Mouse (Mus musculus) kidney, embryonic 16.5 days (tissue): ENCODE results near the gene Btbd9. TPM values are rescaled to one million over a fixed set of nuclear protein-coding genes. Genes with fewer than 3 reads are reported as not detected.

Experiments
- ATAC-seq: fragments of 200-750 bp; cut with Nextera tagmentation; 2 replicates; pipeline ENCODE4 v1.8.0; 2017; ENCODE audit warnings: moderate TSS enrichment; ENCODE audit not compliant: low FRiP score, low TSS enrichment
- H3K27ac ChIP-seq: fragments of 300-500 bp; sonication (generic); 2 replicates; pipeline ENCODE4 v1.5.1; 2014; ENCODE audit warnings: low read length
- H3K27me3 ChIP-seq: fragments of 300-500 bp; sonication (generic); 2 replicates; pipeline ENCODE4 v1.6.1; 2014; ENCODE audit warnings: low read length, control low read depth, mixed read lengths; ENCODE audit not compliant: insufficient read depth
- H3K36me3 ChIP-seq: fragments of 300-500 bp; sonication (generic); 2 replicates; pipeline ENCODE4 v1.6.1; 2014; ENCODE audit warnings: low read length, control low read depth, mixed read lengths; ENCODE audit not compliant: insufficient read depth
- H3K4me1 ChIP-seq: fragments of 300-500 bp; sonication (generic); 2 replicates; pipeline ENCODE4 v1.6.1; 2014; ENCODE audit warnings: low read length, control low read depth, mixed read lengths; ENCODE audit not compliant: insufficient read depth
- H3K4me2 ChIP-seq: fragments of 300-500 bp; sonication (generic); replicated peaks from 2 replicates; pipeline ENCODE4 v1.6.1; 2014; ENCODE audit warnings: low read depth, low read length
- H3K4me3 ChIP-seq: fragments of 300-500 bp; sonication (generic); 2 replicates; pipeline ENCODE4 v1.5.1; 2014; ENCODE audit warnings: mild to moderate bottlenecking, low read length
- H3K9ac ChIP-seq: fragments of 300-500 bp; sonication (generic); replicated peaks from 2 replicates; pipeline ENCODE4 v1.6.1; 2014; ENCODE audit warnings: low read length
- H3K9me3 ChIP-seq: fragments of 300-500 bp; sonication (generic); 2 replicates; pipeline ENCODE4 v1.6.1; 2016; ENCODE audit warnings: low read length, control low read depth
- WGBS: fragments of 180-500 bp; shearing (Covaris S2); extraction: QIAGEN DNeasy Blood & Tissue Kit; methylation state at CpG from one replicate; pipeline ENCODE4 v1.1.7; 2014; 5-methylcytosine and 5-hydroxymethylcytosine counted together
- polyA plus RNA-seq: library from polyadenylated mRNA; unstranded; fragments of >200 nt; fragmentation: Nextera tagmentation; extraction: Ambion mirVana; gene quantifications from 2 replicates; pipeline ENCODE4 v1.2.1, GENCODE M21; 2015

Gene Btbd9
- polyA plus RNA-seq, 1 experiment from 2014 or later: 58.3 TPM

- no peak overlapping the region for H3K9ac ChIP-seq
- WGBS: 90% methylated on average over 6 of the region's 6 CpGs
- no peak overlapping the region for H3K27ac ChIP-seq
- H3K4me3 ChIP-seq: no peak overlapping the region
- no peaks in the 10 kb centered on the region for H3K27me3 ChIP-seq
- no peaks in the 10 kb centered on the region for H3K36me3 ChIP-seq
- H3K9me3 ChIP-seq: no peaks in the 10 kb centered on the region
- H3K4me1 ChIP-seq: no peaks in the 10 kb centered on the region
- no peak for ATAC-seq
- no peak overlapping the region for H3K4me2 ChIP-seq
These were observed 82.8 kb downstream of the Btbd9 start for GRCm38 (mm10) chr17:30493481-30493880.

DNA sequence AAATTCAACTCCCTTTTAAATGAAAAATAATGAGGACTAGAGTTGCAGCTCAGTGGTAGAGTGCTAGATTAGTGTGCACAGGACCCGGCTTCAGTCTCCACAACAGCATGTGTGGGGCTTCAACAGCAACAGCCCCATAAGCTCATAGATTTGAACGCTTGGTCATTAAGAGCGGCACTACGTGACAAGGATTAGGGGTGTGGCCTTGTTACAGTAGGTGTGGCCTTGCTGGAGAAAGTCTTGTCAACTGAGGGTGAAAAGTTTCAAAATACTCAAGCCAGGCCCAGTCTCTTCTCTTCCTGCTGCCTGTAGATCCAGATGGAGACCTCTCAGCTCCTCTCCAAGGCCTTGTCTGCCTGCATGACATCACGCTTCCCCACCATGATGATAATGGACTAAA is 84.1 kb downstream of the Btbd9 start:
- Histone ChIP-seq H3K4me3 (no peak overlapping the region), H3K4me1 (no peaks in the 10 kb centered on the region), H3K9ac (no peak overlapping the region), H3K4me2 (no peak overlapping the region), H3K27ac (no peak overlapping the region), H3K9me3 (no peaks in the 10 kb centered on the region), H3K36me3 (no peaks in the 10 kb centered on the region), H3K27me3 (no peaks in the 10 kb centered on the region)
- 97% methylated on average over 5 of the region's 5 CpGs for WGBS
- ATAC-seq: no peak

GRCm38 (mm10) chr17:30491601-30492000 is 84.7 kb downstream of the Btbd9 start:
- no peak for ATAC-seq
- WGBS: 95% methylated on average over 8 of the region's 8 CpGs
- no peak overlapping the region for H3K9ac ChIP-seq

GRCm38 (mm10) chr17:30490601-30491000 is 85.7 kb downstream of the Btbd9 start:
- ATAC-seq: no peak
- Histone ChIP-seq H3K4me1 (no peaks in the 10 kb centered on the region), H3K27me3 (no peaks in the 10 kb centered on the region), H3K27ac (no peak overlapping the region), H3K36me3 (no peaks in the 10 kb centered on the region), H3K4me3 (no peak overlapping the region), H3K9ac (no peak overlapping the region), H3K4me2 (no peak overlapping the region), H3K9me3 (no peaks in the 10 kb centered on the region)
- 94% methylated on average over 7 of the region's 7 CpGs for WGBS

More at GRCm38 (mm10) chr17:30491601-30492000, 84.7 kb downstream of the Btbd9 start:
- H3K27ac ChIP-seq: no peak overlapping the region
- no peaks in the 10 kb centered on the region for H3K4me1 ChIP-seq
- no peaks in the 10 kb centered on the region for H3K9me3 ChIP-seq
- H3K4me3 ChIP-seq: no peak overlapping the region
- no peak overlapping the region for H3K4me2 ChIP-seq
- no peaks in the 10 kb centered on the region for H3K27me3 ChIP-seq
- H3K36me3 ChIP-seq: no peaks in the 10 kb centered on the region

DNA sequence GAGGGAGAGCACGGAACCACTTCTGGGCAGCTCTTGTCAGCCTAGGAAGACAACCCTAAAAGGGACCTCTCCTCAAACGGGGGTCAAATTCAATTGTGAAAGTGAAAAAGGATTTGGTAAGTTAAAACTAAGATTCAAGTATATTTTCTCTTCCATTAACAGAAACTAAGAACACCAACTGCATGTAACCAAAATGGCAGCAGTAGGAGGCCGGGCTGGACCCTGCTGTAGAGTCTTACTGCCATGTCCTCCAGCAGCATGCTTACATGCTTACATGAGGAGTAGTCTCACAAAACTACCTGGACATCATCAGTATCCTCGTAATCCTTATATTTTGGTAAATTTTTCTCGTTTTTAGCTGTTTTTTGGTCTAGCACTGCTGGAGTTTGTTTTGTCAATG is 86.2 kb downstream of the Btbd9 start:
- Histone ChIP-seq H3K27ac (no peak overlapping the region), H3K9ac (no peak overlapping the region), H3K4me2 (no peak overlapping the region), H3K4me1 (no peaks in the 10 kb centered on the region), H3K9me3 (no peaks in the 10 kb centered on the region), H3K4me3 (no peak overlapping the region), H3K27me3 (no peaks in the 10 kb centered on the region), H3K36me3 (no peaks in the 10 kb centered on the region)
- 89% methylated on average over 5 of the region's 5 CpGs for WGBS
- no peak for ATAC-seq

GRCm38 (mm10) chr17:30489629-30490028 is 86.7 kb downstream of the Btbd9 start:
- no peak overlapping the region for H3K4me2 ChIP-seq
- no peak for ATAC-seq
- no peaks in the 10 kb centered on the region for H3K9me3 ChIP-seq
- no peaks in the 10 kb centered on the region for H3K4me1 ChIP-seq
- no peaks in the 10 kb centered on the region for H3K27me3 ChIP-seq
- H3K9ac ChIP-seq: no peak overlapping the region
- H3K36me3 ChIP-seq: no peaks in the 10 kb centered on the region
- no peak overlapping the region for H3K4me3 ChIP-seq
- H3K27ac ChIP-seq: no peak overlapping the region
- 92% methylated on average over 7 of the region's 7 CpGs for WGBS

GRCm38 (mm10) chr17:30487695-30488094 is 88.6 kb downstream of the Btbd9 start:
- Histone ChIP-seq H3K9me3 (no peaks in the 10 kb centered on the region), H3K9ac (no peak overlapping the region), H3K4me1 (no peaks in the 10 kb centered on the region), H3K4me2 (no peak overlapping the region), H3K36me3 (no peaks in the 10 kb centered on the region), H3K27me3 (no peaks in the 10 kb centered on the region), H3K4me3 (no peak overlapping the region), H3K27ac (no peak overlapping the region)
- WGBS: 80% methylated on average over 5 of the region's 5 CpGs
- no peak for ATAC-seq

GRCm38 (mm10) chr17:30485067-30485854 is 91.0 kb downstream of the Btbd9 start:
- WGBS: 73% methylated on average over 4 of the region's 4 CpGs

GRCm38 (mm10) chr17:30484446-30485066 is 91.7 kb downstream of the Btbd9 start:
- Histone ChIP-seq H3K36me3 (no peaks in the 10 kb centered on the region), H3K4me3 (no peak overlapping the region), H3K27ac (no peak overlapping the region), H3K4me1 (no peaks in the 10 kb centered on the region), H3K9ac (no peak overlapping the region), H3K9me3 (no peaks in the 10 kb centered on the region), H3K27me3 (no peaks in the 10 kb centered on the region), H3K4me2 (no peak overlapping the region)
- WGBS: 82% methylated on average over 1 of the region's 1 CpGs
- ATAC-seq: no peak

More at GRCm38 (mm10) chr17:30485067-30485854, 91.0 kb downstream of the Btbd9 start:
- H3K27ac ChIP-seq: no peak overlapping the region
- no peak overlapping the region for H3K4me3 ChIP-seq
- H3K9ac ChIP-seq: no peak overlapping the region
- no peak for ATAC-seq
- H3K9me3 ChIP-seq: no peaks in the 10 kb centered on the region
- no peaks in the 10 kb centered on the region for H3K27me3 ChIP-seq
- no peaks in the 10 kb centered on the region for H3K4me1 ChIP-seq
- no peaks in the 10 kb centered on the region for H3K36me3 ChIP-seq
- no peak overlapping the region for H3K4me2 ChIP-seq

- no peaks in the 10 kb centered on the region for H3K36me3 ChIP-seq
- H3K27ac ChIP-seq: no peak overlapping the region
- H3K4me2 ChIP-seq: no peak overlapping the region
- WGBS: 90% methylated on average over 6 of the region's 6 CpGs
- no peak for ATAC-seq
- no peaks in the 10 kb centered on the region for H3K27me3 ChIP-seq
- no peak overlapping the region for H3K9ac ChIP-seq
- H3K4me3 ChIP-seq: no peak overlapping the region
- H3K9me3 ChIP-seq: no peaks in the 10 kb centered on the region
- no peaks in the 10 kb centered on the region for H3K4me1 ChIP-seq
These were observed 94.5 kb downstream of the Btbd9 start for GRCm38 (mm10) chr17:30481766-30482165.
